Mouse (Mus musculus) gastrocnemius, postnatal 36 days (tissue): Measurements from ENCODE around the gene A930033H14Rik. TPM values are rescaled to one million over a fixed set of nuclear protein-coding genes. Genes with fewer than 3 reads are reported as not detected.

Source experiments
- DNase-seq, 2 experiments: peaks; one replicate each; pipeline ENCODE4 v3.0.0; 2022
- intact Hi-C: fragments of 180-260 bp; cut with DNase I; formaldehyde crosslinking; loops from one replicate; pipeline ENCODE4 v1.15.1; 2025
- total RNA-seq, 2 experiments: library from RNA; stranded (reverse); gene quantifications; 2 replicates each; pipeline ENCODE4 v1.2.3; 2021

The A930033H14Rik gene
- total RNA-seq, 2 experiments from 2014 or later = 3.4 to 4.5 TPM

DNA sequence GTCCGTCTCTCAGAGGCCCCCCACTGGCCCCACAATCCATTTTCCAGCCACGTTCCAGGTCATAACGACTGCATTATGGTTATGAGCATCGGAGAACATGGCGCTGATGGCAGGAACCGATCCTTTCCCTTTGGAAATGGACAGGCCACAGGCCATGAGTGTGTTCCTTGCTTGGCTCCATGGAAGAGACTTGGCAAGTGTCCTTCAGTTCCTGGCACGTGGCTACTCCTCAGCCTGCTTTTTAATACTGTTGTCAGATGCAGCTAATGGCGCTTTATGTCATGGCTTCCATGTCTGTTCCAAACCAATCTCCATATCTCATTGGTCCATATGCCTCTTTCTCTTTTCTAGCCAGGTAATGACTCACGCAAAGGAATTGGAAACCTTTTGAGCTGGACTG is 24.9 kb upstream of the A930033H14Rik start:
- intact Hi-C loops = no loop called here
- no peak for DNase-seq

DNA sequence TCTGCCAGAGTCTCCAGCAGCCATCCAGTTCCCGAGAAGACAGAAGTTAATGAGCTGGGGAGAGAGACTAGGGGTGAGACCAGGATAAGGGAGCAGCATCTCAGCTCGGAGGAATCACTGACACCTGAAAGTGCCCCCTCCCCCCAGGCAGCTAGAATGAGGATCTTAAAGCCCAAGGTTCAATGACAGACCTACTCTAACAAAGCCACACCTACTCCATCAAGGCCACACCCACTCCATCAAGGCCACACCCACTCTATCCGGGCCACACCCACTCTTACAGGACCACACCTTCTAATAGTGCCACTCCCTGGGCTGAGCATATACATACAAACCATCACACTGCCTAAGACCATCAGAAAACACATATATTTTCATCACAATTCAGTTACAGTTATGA is 24.3 kb upstream of the A930033H14Rik start:
- DNase-seq = no peak
- intact Hi-C loops = no loop called here

DNA sequence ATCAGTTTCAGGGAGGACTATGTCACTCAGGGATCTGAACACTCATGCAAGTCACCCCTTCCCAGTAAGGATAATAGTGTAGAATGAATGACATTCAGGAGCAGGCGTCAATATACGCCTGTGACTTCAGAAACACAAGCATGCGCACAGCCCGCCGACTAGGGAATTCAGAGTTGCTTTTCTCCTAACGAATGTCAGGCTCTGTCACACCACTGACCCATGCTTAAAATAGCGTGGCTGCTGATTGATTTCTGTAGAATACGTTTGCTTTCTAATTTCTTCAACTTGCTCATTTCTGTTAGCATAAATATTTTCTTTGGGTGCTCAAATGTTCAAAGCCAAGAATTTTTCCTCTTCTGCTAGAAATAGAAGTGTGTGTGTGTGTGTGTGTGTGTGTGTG is 13.1 kb upstream of the A930033H14Rik start:
- intact Hi-C loops = no loop called here
- no peak for DNase-seq

DNA sequence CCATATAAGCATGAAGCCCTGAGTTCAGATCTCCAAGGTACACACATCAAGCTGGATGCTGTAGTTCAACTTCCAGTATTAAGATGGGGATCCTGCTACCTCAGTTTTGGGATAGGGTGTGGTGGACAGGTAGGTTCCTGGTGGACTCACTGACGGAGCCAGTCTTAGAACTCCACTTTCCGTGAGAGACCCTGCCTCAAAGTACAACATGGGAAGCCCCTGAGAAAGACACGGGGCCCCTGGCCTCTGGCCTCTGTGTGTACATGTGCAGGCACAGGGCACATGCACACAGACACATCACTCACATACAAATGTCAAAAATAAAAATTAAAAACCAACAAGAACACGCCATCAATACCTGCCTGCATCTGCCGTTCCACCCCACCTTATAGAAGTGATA is 12.6 kb upstream of the A930033H14Rik start:
- intact Hi-C loops = no loop called here
- DNase-seq = no peak

DNA sequence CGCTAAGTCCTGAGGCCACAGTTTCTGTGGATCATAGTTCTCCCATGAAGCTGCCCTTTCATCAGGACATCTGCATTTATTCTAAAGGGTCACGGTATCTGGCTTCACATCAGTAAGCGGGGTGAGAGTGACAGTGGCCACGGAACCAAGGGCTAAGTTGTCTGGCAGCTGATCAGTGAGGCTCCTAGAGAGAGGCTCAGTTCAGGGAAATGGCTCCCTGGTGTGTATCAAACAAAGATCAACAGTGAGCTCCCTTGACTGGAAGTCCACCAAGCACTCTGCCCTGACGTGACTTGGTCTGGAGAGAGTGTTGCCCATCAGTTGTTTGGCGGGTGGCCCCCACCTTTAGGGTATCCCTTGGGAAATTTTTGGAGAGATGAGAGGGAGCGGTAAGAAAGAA is 11.4 kb upstream of the A930033H14Rik start:
- intact Hi-C loops = no loop called here
- no peak for DNase-seq

DNA sequence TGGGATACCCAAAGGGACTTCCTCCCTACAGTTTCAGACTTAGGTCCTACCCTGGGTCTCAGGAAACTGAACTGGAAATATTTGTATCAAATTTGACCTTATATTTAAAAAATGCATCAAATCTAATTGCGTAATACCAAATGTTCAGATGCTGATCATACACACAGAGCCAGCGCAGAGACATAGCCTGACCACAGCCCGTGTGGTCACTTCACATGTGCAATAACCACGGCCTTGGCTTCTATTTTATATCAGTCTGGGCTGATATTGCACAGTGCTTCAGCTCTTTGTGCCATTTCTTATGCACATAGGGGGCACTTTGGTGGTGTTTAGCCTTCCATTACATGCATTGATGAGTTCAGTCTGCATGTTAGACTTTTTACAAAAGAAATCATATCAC is 10.3 kb upstream of the A930033H14Rik start:
- DNase-seq = no peak
- intact Hi-C loops = no loop called here

DNA sequence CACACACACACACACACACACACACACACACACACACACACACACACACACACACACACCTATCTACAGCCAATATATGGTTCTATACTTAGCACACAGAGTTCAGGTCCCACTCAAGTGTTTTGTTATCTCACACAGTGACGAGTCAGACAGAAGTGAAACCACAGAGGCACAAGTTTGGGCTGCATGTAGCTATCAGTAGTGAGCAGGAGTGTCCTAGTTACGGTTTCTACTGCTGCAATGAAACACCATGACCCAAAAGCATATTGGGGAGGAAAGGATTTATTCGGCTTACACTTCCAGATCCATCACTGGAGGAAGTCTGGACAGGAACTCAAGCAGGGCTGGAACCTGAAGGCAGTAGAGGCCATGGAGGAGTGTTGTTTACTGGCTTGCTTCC is 9.1 kb upstream of the A930033H14Rik start:
- no peak for DNase-seq
- intact Hi-C loops = no loop called here

DNA sequence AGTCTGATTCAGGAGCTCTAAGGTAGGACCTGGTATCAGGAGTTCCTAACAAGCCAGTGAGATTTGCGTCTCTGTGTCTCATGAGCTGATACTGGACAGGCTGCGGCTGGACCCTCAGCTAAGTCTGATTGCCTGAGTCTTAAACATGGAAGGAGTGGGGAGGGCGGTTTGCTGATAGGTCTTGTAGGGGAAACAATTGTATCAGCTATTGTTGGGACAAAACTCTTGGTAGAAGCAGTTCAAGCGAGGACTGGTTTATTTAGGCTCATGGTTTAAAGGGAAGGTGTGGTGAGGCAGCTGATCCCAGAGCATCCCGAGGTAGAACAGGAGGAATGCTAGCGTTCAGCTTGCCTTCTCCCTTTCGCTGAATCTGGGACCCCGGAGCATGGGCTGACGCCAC is 8.2 kb upstream of the A930033H14Rik start:
- intact Hi-C loops = no loop called here
- DNase-seq = no peak

DNA sequence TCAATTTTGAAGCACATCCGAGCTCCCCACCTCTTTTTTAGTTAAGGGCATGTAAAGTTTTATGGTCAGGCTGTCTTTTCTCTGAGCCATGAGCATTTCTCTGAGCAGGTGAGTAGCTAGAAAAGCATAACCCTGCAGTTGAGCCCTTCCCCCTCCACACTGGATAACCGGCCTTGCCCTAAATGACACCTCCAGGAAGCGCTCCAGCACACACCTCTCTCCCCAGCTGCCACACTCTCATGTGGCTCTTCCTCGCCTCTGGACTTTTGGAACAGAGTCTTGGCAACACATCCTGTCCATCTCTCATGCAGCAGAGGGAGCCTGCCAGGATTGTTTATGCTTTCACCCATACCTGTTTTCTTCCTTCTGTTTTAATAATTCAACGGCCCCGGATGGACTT is 7.4 kb upstream of the A930033H14Rik start:
- DNase-seq = peak in 1 of 2 experiments; percentile 30
- intact Hi-C loops = no loop called here

DNA sequence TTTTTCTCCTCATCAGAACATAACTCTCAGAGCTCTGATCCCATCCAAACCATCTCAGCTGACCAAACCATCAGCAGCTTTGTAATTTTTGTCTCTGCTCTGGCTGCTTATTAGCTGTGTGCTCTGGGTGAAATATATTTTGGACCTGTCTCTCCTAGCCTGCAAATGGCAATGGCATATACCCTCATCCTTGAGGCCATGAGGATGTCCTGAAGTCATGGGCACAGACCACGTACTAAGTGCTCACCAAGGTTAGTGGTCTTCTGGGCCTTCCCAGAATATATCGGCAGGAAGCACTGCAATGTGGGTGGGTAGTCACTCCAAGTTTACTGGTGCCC is 6.4 kb upstream of the A930033H14Rik start:
- intact Hi-C loops = loop anchor here (10.0 kb wide), 1 partner anchor 86 kb away; no protein-coding TSS in a partner anchor
- no peak for DNase-seq

DNA sequence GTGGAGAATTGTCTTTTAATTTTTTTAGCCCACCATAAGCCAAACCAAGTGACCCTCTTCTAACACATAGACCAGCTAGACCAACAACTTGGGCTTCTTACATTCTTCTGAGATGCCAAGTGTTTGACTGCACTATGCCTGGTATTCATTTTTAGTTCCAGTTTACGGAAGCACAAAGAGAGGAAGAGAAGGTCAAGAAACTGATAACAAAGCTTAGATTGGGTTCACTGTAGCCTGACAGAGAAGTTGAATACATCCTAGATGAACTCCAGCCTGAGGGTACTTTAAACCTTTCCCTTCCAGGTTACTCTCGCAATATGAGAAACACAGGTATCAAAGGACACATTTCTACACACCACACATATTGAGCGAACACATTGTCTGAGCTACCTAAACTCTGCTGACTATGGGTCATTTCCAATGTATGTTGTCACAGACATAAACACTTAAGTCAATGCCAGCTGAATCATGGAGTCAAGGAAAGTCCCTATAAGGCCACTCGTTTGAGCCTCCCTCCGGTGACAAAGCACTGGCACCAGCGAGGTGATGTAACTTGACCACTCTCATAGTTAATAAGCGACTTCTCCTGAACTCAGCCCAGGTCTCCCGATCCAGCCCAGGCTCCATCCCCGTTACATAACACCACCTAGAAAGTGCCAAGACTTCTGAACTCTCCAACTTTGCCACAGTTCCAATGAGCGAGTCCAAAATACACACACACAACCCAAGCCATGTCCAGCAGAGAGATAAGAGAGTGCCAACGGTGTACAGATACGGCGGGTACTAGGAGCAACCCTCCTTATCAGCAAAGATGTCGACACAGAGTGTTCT is 5.8 kb upstream of the A930033H14Rik start:
- intact Hi-C loops = loop anchor here (10.0 kb wide), 1 partner anchor 86 kb away; no protein-coding TSS in a partner anchor
- DNase-seq = peak; percentile 32 to 41

DNA sequence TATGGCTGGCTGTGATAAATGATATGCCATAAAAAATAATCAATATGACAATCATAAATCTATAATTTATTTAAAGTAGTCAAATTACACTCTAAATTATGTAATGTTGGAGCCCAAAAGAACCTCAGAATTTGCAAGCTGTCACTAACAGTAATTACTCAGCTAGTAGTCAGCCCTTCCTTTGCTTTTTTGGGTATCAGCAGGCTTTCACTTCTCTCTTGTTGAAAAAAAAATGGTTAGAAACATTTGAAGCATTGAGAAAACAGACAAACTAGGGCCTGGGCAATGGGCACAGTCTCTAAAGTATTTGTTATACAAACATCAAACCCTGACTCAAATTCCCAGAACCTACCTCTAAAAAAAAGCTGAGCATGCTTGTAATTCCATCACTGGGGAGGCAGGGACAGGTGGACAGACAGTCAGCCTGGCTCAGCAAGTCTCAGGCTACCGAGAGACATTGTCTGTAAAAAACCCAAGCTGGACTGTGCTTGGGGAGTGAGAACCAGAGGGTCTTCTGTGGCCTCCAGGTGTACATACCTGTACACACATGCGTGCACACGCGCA is 4.3 kb upstream of the A930033H14Rik start:
- intact Hi-C loops = loop anchor here (10.0 kb wide), 1 partner anchor 88 kb away; no protein-coding TSS in a partner anchor
- DNase-seq = no peak

DNA sequence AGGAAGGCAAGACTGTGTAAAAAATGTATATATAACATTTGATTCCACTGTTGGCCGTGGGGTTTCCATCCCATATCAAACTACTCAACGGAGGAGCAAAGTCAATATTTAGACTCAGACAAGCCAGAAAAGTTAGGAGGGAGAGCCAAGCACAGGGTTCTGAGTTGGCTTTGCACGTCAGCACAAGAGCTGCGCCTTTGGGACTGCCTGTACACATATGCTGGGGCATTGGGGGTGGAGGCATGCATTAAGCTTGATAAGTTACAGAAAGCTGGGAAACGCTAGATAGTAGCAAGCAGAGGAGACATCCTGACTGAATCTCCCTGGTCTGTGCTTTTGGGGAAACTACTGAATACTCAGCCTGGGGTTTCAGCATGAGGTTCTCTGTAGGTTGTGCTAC is 1.1 kb upstream of the A930033H14Rik start:
- DNase-seq = no peak
- intact Hi-C loops = loop anchor here (10.0 kb wide), 1 partner anchor 91 kb away; no protein-coding TSS in a partner anchor

DNA sequence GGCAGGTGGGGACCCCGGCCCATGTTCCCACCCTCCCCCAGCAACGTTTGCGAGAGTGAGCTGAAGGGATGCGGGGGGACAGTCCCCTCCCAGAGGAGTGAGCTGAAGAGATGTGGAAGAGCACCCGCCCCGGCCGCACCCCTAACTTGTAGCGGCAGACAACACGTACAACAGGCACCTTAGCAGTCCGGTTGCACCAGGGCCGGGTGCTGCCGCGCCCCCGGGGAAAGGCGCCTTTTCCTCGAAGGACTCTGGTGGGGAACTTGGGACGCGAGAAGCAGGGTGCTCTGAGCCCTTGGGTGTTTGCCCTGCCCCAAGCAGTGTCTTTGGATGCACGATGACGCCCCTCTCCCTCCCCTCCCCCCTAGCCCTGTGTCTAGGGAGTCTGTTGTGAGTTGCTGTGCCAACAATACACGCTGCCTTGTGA is 566 bp upstream of the A930033H14Rik start:
- no peak for DNase-seq
- intact Hi-C loops = loop anchor here (10.0 kb wide), 1 partner anchor 91 kb away; no protein-coding TSS in a partner anchor

DNA sequence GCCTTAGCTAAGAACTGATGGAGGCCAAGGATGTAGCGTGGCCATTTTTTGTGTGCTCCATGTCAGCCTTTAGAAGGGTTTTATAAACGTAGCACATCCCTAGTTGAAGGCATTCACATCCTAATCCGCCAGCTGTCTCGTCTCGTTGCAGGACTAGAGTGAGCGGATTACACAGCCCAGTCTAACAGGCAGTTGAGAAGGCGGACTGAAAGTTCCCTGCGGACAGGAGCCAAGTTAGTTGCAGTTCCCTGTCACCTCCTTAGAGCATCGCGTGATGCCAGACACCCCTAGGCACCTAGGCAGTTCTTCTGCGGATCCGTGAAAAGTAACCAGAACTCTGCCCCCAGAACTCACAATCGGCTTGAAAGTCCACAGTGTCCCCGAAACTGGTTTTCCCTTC is 922 bp downstream of the A930033H14Rik start:
- intact Hi-C loops = loop anchor here (10.0 kb wide), 1 partner anchor 93 kb away; no protein-coding TSS in a partner anchor
- peak; percentile 24 to 50 for DNase-seq

DNA sequence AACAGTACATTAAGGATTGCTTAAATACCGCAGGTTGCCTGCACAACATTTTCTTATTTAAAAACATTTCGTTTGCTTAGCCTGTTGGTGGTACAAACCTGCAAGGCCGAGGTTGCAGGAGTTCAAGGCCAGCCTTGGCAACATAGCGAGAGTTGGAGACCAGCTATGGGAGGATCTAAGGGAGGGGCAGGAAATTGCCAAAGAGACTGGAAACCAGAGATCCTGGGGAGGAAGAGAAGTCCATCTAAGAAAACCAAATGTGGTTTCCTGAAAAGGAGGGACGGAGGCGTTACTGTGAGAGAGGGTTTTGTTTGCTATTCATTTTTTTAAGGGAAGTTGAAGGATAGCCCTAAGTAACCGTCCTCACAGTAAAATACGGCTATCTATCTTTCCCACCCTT is 1.3 kb downstream of the A930033H14Rik start:
- intact Hi-C loops = loop anchor here (10.0 kb wide), 1 partner anchor 93 kb away; no protein-coding TSS in a partner anchor
- peak in 1 of 2 experiments; percentile 27 for DNase-seq

DNA sequence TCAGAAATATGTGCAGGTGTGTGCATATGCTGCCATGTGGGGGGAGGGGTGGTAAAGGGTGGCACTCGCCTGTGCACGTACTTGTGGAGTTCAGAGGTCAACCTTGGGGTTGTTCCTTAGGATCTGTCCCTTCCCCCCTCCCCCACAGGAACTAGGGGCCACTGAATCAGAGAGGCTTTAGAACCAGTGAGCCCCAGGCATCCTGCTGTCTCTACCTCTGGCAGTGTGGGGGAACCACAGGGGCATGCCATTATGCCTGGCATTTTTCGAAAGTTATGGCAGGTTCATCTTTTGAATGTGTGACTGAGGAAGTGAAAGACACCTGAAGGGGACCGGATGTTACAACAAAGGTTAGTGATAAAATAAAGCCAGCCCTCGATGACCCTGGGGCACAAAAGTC is 2.2 kb downstream of the A930033H14Rik start:
- no peak for DNase-seq
- intact Hi-C loops = loop anchor here (10.0 kb wide), 1 partner anchor 94 kb away; no protein-coding TSS in a partner anchor

DNA sequence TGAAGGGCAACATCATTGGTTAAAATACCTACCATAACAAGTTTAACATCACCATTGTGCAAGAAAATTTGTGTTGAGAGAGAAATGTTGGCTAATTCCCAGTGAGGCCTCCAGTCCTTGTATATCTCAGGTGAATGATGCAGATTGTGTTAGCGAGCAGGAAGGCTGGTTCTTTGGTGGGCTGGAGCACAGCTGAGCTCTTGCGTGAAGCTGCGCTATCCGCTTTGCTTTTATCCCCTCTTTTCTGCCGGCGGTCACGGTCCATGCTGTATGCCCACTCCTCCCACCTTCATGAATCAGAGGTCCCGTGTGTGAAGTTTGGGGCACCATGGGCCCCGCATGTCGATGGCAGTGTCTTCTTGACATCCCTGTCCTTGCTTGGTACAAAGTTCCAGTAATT is 2.9 kb downstream of the A930033H14Rik start:
- no peak for DNase-seq
- intact Hi-C loops = loop anchor here (10.0 kb wide), 1 partner anchor 95 kb away; no protein-coding TSS in a partner anchor

DNA sequence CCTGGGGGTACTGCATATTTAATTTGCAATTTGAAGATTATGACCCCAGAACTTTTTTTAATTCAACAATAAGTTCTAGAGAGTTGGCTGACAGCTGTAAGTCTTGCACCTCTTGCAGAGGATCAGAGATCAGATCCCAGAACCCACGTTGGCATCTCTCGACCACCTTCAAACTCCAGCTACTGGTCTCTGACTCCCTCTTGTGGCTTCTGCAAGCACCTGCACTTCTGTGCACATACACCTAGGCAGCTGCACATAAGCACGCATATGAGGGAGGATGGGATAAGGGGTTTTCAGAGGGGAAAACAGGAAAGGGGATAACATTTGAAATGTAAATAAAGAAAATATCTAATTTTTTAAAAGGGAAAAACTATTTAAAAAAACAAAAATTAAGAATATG is 4.2 kb downstream of the A930033H14Rik start:
- no peak for DNase-seq
- intact Hi-C loops = no loop called here

DNA sequence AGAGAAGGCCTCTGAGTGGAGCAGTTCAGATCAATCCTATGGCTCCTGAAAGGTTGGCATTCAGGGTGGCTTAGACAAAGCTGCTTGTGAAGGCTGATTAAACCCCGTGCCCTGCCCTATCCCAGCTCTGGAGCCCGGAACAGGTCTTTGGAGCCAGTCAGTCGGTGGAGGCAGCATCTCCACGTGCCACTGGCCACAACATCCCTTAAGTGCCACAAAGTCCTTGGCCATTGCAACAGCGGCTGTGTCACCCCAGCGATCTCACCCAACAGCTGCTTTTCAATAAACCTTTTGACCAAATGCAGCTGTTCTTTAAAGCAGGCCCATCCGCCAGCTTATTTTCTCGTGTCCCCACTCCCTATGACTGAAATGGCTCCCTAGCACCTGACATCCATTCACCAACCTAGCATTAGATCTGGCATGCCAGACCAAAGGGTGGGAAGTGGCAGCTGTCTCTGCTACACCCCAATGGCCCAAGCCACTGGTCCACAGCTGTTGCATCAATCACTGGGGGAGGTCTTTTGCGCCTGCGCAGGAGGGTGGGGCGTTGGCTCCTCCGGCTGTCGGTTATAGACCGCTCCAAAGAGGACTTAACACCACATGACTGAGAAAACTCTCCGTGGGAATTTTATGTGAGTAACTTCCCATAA is 4.8 kb downstream of the A930033H14Rik start:
- intact Hi-C loops = no loop called here
- DNase-seq = peak in 1 of 2 experiments; percentile 61

DNA sequence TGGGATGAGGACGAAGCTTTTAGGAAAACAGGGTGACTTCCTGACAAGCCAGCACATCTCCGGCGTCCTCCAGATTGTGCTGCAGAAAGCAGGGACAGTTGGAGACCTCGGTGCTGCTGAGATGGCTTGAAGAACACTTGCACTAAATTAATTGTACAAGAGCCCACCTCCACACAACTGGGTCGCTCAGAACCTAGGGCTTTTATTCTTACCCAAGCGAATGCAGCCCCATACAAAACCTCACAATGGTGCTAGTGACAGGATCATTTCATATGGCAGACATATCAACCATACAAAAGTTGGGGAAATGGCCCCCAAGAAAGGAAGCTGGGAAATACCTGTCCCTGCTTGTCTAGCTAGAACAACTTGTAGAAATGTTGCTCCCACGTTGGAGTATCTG is 5.4 kb downstream of the A930033H14Rik start:
- DNase-seq = no peak
- intact Hi-C loops = no loop called here
